Mouse (Mus musculus) heart, embryonic 15.5 days (tissue): ENCODE results near the gene Lsm11. TPM values are rescaled to one million over a fixed set of nuclear protein-coding genes. Genes with fewer than 3 reads are reported as not detected.
A peak's percentile ranks its signal among the peaks of the same experiment; 100 is the strongest.

Experiments used
- ATAC-seq: fragments of 200-750 bp; cut with Nextera tagmentation; replicated peaks from 2 replicates; pipeline ENCODE4 v1.8.0; 2017; ENCODE audit warnings: low read depth, moderate TSS enrichment; ENCODE audit not compliant: insufficient number of reproducible peaks, insufficient read depth, low FRiP score
- H3K27ac ChIP-seq: fragments of 300-500 bp; sonication (generic); 2 replicates; pipeline ENCODE4 v1.5.1; 2015; ENCODE audit warnings: mild to moderate bottlenecking, inconsistent platforms
- H3K27me3 ChIP-seq: fragments of 300-500 bp; sonication (generic); 2 replicates; pipeline ENCODE4 v1.6.1; 2015; ENCODE audit warnings: inconsistent platforms
- H3K36me3 ChIP-seq: fragments of 300-500 bp; sonication (generic); 2 replicates; pipeline ENCODE4 v1.6.1; 2015; ENCODE audit warnings: mild to moderate bottlenecking, inconsistent platforms
- H3K4me1 ChIP-seq: fragments of 300-500 bp; sonication (generic); replicated peaks from 2 replicates; pipeline ENCODE4 v1.6.1; 2015; ENCODE audit warnings: inconsistent platforms
- H3K4me2 ChIP-seq: fragments of 300-500 bp; sonication (generic); 2 replicates; pipeline ENCODE4 v1.6.1; 2015; ENCODE audit warnings: inconsistent platforms, mild to moderate bottlenecking, moderate library complexity
- H3K4me3 ChIP-seq: fragments of 300-500 bp; sonication (generic); 2 replicates; pipeline ENCODE4 v1.5.1; 2015; ENCODE audit warnings: mild to moderate bottlenecking, inconsistent platforms
- H3K9ac ChIP-seq: fragments of 300-500 bp; sonication (generic); 2 replicates; pipeline ENCODE4 v1.6.1; 2015; ENCODE audit warnings: mild to moderate bottlenecking, inconsistent platforms
- H3K9me3 ChIP-seq: fragments of 300-500 bp; sonication (generic); replicated peaks from 2 replicates; pipeline ENCODE4 v1.6.1; 2016; ENCODE audit warnings: inconsistent platforms
- WGBS: fragments of 180-500 bp; shearing (Covaris S2); methylation state at CpG from one replicate; pipeline ENCODE4 v1.1.7; 2015; ENCODE audit warnings: mixed read lengths; 5-methylcytosine and 5-hydroxymethylcytosine counted together
- polyA plus RNA-seq: library from polyadenylated mRNA; unstranded; fragments of >200 nt; fragmentation: Nextera tagmentation; extraction: Ambion mirVana; gene quantifications from 2 replicates; pipeline ENCODE4 v1.2.1, GENCODE M21; 2015

Gene Lsm11
- polyA plus RNA-seq, 1 experiment from 2014 or later, result 5.4 TPM

- no peak overlapping the region for H3K4me3 ChIP-seq
- peaks cover 3% of the 10 kb centered on the region; the same call in 1 of the 2 replicates for H3K4me1 ChIP-seq
- no peak overlapping the region for H3K9ac ChIP-seq
- no peaks in the 10 kb centered on the region for H3K9me3 ChIP-seq
- ATAC-seq, result no peak
- no peaks in the 10 kb centered on the region for H3K27me3 ChIP-seq
- H3K4me2 ChIP-seq, result no peak overlapping the region
- no peaks in the 10 kb centered on the region for H3K36me3 ChIP-seq
- H3K27ac ChIP-seq, result no peak overlapping the region
- 71% methylated on average over 3 of the region's 3 CpGs for WGBS
Observed at GRCm38 (mm10) chr11:45959598-45959997, 14.9 kb upstream of the Lsm11 start.

DNA sequence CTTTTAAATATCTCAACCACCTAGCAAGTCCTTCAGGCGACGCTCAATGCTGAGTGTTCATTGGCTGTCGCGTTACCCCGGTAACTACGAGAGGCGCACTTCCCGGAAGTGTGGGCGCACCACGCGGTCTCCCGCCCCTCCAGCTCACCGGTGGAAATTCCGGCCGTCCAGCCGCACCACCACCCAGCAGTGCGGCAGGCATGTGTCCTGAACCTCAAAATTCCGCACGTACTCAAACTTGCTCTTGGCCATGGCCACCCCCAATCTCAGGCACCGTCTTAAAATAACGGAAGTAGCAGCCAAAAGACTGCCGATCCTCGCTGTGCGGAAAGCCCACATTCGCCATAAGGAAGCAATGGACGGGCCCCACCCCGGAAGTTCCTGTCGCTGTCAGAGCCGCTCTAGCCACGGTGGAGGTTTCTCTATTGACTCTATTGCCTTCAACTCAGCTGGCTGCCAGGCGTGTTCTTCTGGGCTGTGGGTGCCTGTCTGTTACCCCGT is 10.4 kb upstream of the Lsm11 start, which contains the start of gene Thg1l:
TSS of gene Thg1l (minus strand) at position 368 of the 501 bp plus-strand sequence.
- peak within 1 kb of the TSS; percentile 95 for H3K4me3 ChIP-seq
- no peaks in the 10 kb centered on the region for H3K9me3 ChIP-seq
- peaks cover 5% of the 10 kb centered on the region; the same call in 1 of the 2 replicates for H3K4me1 ChIP-seq
- peak within 1 kb of the TSS; percentile 83 for H3K27ac ChIP-seq
- H3K4me2 ChIP-seq, result peak within 1 kb of the TSS; percentile 67
- ATAC-seq, result peak; percentile 96
- under 1% methylated on average over 32 of the region's 32 CpGs for WGBS
- H3K27me3 ChIP-seq, result no peaks in the 10 kb centered on the region
- peak within 1 kb of the TSS; percentile 60 for H3K9ac ChIP-seq
- peaks cover 2% of the 10 kb centered on the region; the same call in 1 of the 2 replicates for H3K36me3 ChIP-seq

DNA sequence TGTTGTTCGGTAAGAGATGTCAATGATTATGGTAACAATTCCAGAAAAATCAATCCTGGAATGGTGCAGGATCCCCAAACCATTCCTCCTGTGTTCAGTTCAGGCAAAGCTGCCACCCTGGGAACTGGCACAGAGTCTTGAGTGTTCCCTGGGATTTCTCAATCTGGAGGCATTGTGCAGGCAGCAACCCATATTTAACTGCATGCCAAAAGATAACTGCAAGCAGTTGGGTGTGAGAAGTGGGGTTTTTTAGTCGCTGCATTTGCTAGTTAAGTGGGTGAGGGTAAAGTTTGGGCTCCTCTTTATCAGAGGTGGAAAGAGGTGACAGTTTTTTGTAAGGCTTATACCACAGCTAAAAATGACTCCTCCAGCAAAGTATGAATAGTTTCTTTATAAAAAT is 2.8 kb upstream of the Lsm11 start:
- H3K4me1 ChIP-seq, result peaks cover 11% of the 10 kb centered on the region
- no peak overlapping the region for H3K4me2 ChIP-seq
- peaks cover 17% of the 10 kb centered on the region for H3K36me3 ChIP-seq
- no peaks in the 10 kb centered on the region for H3K9me3 ChIP-seq
- ATAC-seq, result no peak
- no peak overlapping the region for H3K27ac ChIP-seq
- no peak overlapping the region for H3K9ac ChIP-seq
- no peak overlapping the region for H3K4me3 ChIP-seq
- no peaks in the 10 kb centered on the region for H3K27me3 ChIP-seq
- 69% methylated on average over 2 of the region's 2 CpGs for WGBS

DNA sequence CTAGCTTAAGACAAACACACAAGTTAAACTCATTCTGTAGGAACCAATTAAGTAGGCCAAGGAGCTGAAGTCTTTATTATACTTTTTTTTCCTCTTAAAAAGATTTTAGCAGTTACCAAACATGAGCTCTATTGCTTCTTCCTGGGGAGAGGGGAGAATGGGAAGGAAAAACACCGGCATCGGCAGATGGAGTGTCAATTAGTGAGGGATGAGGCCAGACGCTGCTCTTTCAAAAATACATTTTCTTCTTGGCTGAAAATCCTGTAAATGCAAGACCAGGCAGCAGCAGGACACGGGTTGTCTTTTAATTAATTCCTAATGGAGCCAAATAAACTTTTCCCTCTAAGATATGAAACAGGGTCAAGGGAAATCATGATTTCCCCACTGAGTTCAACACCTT is 2.1 kb upstream of the Lsm11 start:
- WGBS, result 74% methylated on average over 4 of the region's 4 CpGs
- peaks cover 13% of the 10 kb centered on the region for H3K4me1 ChIP-seq
- no peak for ATAC-seq

DNA sequence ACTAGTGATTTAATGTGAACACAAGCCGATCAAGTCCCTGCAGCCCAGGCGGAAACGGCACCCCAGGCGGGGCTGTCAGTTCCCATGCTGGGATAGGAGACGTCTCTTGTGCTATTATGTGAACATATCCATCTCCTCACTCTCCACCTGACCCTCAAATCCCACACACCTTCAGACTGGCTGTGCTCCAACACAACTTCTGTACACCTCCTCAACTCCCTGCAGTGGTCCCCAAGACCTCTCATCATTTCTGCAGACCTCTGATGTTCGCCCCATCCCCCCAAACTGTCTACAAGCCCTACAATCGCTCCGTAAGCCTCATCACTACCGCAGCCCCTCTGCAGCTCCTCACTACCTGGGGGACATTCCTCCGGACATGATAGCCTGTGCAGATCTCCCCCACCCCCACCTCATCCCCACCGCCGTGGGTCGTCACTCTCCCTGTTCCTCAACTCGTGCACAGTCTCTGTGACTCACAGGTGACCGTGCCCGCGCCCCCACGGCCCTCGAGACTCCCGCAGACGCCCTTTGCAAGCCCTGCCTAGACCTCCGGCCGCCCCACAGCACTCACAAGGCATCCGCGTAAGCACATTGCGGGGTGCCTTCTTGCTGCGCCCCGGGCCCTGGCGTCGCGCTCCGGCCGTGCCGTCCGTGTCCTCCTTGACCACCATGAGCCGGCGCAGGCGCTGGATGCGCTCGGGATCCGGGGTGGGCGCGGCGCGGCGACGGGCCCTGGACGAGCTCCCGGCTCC is 668 bp downstream of the Lsm11 start:
- WGBS, result under 1% methylated on average over 49 of the region's 49 CpGs
- H3K4me1 ChIP-seq, result peaks cover 13% of the 10 kb centered on the region
- H3K27ac ChIP-seq, result peak overlapping the region; percentile 78
- no peaks in the 10 kb centered on the region for H3K27me3 ChIP-seq
- H3K9me3 ChIP-seq, result no peaks in the 10 kb centered on the region
- H3K9ac ChIP-seq, result peak overlapping the region; percentile 90
- H3K36me3 ChIP-seq, result peaks cover 4% of the 10 kb centered on the region; the same call in 1 of the 2 replicates
- ATAC-seq, result peak; percentile 68
- H3K4me3 ChIP-seq, result peak overlapping the region; percentile 95
- peak overlapping the region; percentile 88 for H3K4me2 ChIP-seq

More for the DNA sequence above, 2.1 kb upstream of the Lsm11 start:
- H3K36me3 ChIP-seq, result peaks cover 17% of the 10 kb centered on the region
- H3K4me2 ChIP-seq, result no peak overlapping the region
- H3K27ac ChIP-seq, result no peak overlapping the region
- no peaks in the 10 kb centered on the region for H3K9me3 ChIP-seq
- H3K9ac ChIP-seq, result no peak overlapping the region
- H3K27me3 ChIP-seq, result no peaks in the 10 kb centered on the region
- H3K4me3 ChIP-seq, result no peak overlapping the region

- no peak overlapping the region for H3K27ac ChIP-seq
- 50% methylated on average over 7 of the region's 7 CpGs for WGBS
- ATAC-seq, result no peak
- no peaks in the 10 kb centered on the region for H3K27me3 ChIP-seq
- peak overlapping the region; percentile 95 for H3K4me3 ChIP-seq
- no peaks in the 10 kb centered on the region for H3K9me3 ChIP-seq
- peak overlapping the region; percentile 88 for H3K4me2 ChIP-seq
- peaks cover 13% of the 10 kb centered on the region for H3K4me1 ChIP-seq
- H3K36me3 ChIP-seq, result peaks cover 3% of the 10 kb centered on the region; the same call in 1 of the 2 replicates
- peak overlapping the region; percentile 90; the same call in 1 of the 2 replicates for H3K9ac ChIP-seq
Observed at GRCm38 (mm10) chr11:45943108-45943705, 1.5 kb downstream of the Lsm11 start.

DNA sequence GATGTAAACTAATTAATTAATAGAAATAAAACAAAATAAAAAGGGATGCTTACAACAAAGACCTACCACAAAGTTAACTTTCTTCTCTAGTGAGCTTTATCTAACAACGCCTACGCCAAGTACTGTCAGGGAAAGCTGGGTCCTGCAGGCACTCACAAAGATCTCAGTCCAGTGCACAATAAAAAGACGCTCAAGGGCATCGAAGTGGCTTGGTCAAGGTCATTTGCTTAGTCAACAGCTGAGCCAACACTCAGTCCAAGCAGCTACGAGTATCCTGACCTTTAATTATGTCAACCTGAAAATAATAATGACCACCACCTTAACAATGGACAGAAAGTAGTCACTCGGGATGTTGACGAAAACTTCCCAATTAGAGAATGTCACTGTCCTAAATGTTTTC is 2.5 kb downstream of the Lsm11 start:
- 86% methylated on average over 7 of the region's 7 CpGs for WGBS
- Histone ChIP-seq H3K4me2 (0 out of 2 replicates have a peak overlapping the region, but pooled peaks have one; percentile 88), H3K4me1 (peaks cover 13% of the 10 kb centered on the region), H3K27me3 (no peaks in the 10 kb centered on the region), H3K27ac (no peak overlapping the region), H3K36me3 (no peaks in the 10 kb centered on the region), H3K9me3 (no peaks in the 10 kb centered on the region), H3K4me3 (no peak overlapping the region), H3K9ac (no peak overlapping the region)
- no peak for ATAC-seq

DNA sequence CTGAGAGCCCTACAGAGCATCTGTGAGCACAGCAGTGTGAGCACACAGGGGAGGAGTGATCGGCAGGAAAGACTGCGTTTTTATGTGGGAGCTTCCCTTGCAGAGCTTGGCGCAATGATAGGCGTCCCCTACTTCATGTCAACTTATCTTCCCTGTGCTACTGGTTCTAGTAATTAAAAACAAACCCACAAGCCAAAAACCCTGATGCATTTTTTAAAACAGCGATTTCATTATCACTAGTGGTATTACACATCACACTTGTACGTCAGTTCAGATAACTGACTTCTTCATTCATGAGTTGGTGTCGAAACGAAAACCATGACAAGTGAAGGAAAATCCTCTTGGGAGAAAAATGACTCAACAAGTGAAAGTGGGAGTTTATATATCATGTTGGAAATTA is 5.8 kb downstream of the Lsm11 start:
- ATAC-seq, result no peak
- Histone ChIP-seq H3K27ac (no peak overlapping the region; the same call in 1 of the 2 replicates), H3K27me3 (no peaks in the 10 kb centered on the region), H3K4me2 (no peak overlapping the region), H3K4me3 (no peak overlapping the region), H3K4me1 (peaks cover 11% of the 10 kb centered on the region), H3K9ac (no peak overlapping the region), H3K9me3 (no peaks in the 10 kb centered on the region), H3K36me3 (peaks cover 12% of the 10 kb centered on the region)
- 71% methylated on average over 8 of the region's 8 CpGs for WGBS

- Histone ChIP-seq H3K4me3 (no peak overlapping the region), H3K9ac (no peak overlapping the region), H3K36me3 (peaks cover 25% of the 10 kb centered on the region), H3K4me1 (0 out of 2 replicates have a peak, but pooled peaks cover 2% of the 10 kb centered on the region), H3K27ac (no peak overlapping the region), H3K9me3 (no peaks in the 10 kb centered on the region), H3K4me2 (no peak overlapping the region), H3K27me3 (no peaks in the 10 kb centered on the region)
- no peak for ATAC-seq
- 96% methylated on average over 8 of the region's 8 CpGs for WGBS
Observed at GRCm38 (mm10) chr11:45937478-45937877, 7.3 kb downstream of the Lsm11 start.

- 85% methylated on average over 10 of the region's 10 CpGs for WGBS
- Histone ChIP-seq H3K4me2 (no peak overlapping the region), H3K4me1 (no peaks in the 10 kb centered on the region), H3K27ac (no peak overlapping the region), H3K4me3 (no peak overlapping the region), H3K36me3 (peaks cover 37% of the 10 kb centered on the region), H3K9ac (no peak overlapping the region), H3K9me3 (no peaks in the 10 kb centered on the region), H3K27me3 (no peaks in the 10 kb centered on the region)
- 0 out of 2 replicates have a peak, but pooled peaks have one; percentile 21 for ATAC-seq
Observed at GRCm38 (mm10) chr11:45932771-45933170, 12.0 kb downstream of the Lsm11 start.

DNA sequence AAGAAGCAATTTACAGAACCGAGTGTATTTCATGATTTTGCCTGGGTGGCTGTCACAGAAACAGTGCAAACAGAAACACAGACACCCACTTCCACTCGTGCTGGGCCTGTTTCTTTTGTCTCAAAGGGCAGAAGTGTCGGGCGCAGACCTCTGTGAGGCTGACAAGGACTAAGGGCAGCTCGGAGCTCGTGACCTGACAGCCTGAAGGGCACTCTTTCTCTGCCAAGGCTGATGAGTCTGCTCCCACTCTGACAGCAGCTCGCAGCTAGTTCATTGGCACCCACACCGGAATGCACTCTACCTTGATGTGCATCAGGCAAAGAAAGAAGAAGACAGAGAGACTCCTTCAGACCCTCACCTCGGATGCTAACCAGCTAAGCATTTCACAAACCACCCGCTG is 15.2 kb downstream of the Lsm11 start:
- 78% methylated on average over 10 of the region's 10 CpGs for WGBS
- Histone ChIP-seq H3K27ac (no peak overlapping the region), H3K4me3 (no peak overlapping the region), H3K4me1 (0 out of 2 replicates have a peak, but pooled peaks cover 2% of the 10 kb centered on the region), H3K4me2 (no peak overlapping the region), H3K27me3 (no peaks in the 10 kb centered on the region), H3K9me3 (no peaks in the 10 kb centered on the region), H3K9ac (no peak overlapping the region), H3K36me3 (peaks cover 30% of the 10 kb centered on the region)
- ATAC-seq, result no peak
